Mouse (Mus musculus): ENCODE data around the gene Rab37. TPM values are rescaled to one million over a fixed set of nuclear protein-coding genes. Genes with fewer than 3 reads are reported as not detected.

The Rab37 gene
- polyA plus RNA-seq, 1 experiment: 0.99 TPM

GRCm38 (mm10) chr11:115129508-115130126 is 38.4 kb downstream of the Rab37 start:
- Histone ChIP-seq H3K9ac (ENCODE audit: low read depth, poor library complexity, severe bottlenecking) (no peak overlapping the region), H3K36me3 (ENCODE audit: control insufficient read depth, insufficient read depth, low read length, poor library complexity, severe bottlenecking) (no peaks in the 10 kb centered on the region), H3K4me3 (ENCODE audit: low read depth, low read length) (no peak overlapping the region), H3K9me3 (replicated peaks; ENCODE audit: control insufficient read depth, insufficient read depth, low read length, poor library complexity, severe bottlenecking) (no peaks in the 10 kb centered on the region), H3K27ac (ENCODE audit: insufficient read depth, low read length) (no peak overlapping the region), H3K27me3 (ENCODE audit: control insufficient read depth, insufficient read depth, low read length, poor library complexity, severe bottlenecking) (no peaks in the 10 kb centered on the region), H3K4me1 (ENCODE audit: control insufficient read depth, insufficient read depth, low read length) (no peaks in the 10 kb centered on the region)
- no peak for TF ChIP-seq EP300 (IDR thresholded peaks at IDR 0.05; ENCODE audit: insufficient read depth, low read depth, low read length)
- no peak for TF ChIP-seq CTCF (IDR thresholded peaks at IDR 0.05; ENCODE audit: low read depth, low read length)
- TF ChIP-seq POLR2A (IDR thresholded peaks at IDR 0.05; ENCODE audit: insufficient read depth, low read length): no peak

- no peaks in the 10 kb centered on the region for H3K9me3 ChIP-seq (replicated peaks; ENCODE audit: control insufficient read depth, insufficient read depth, low read length, poor library complexity, severe bottlenecking)
- no peaks in the 10 kb centered on the region for H3K27me3 ChIP-seq (ENCODE audit: control insufficient read depth, insufficient read depth, low read length, poor library complexity, severe bottlenecking)
- H3K9ac ChIP-seq (ENCODE audit: low read depth, poor library complexity, severe bottlenecking): no peak overlapping the region
- TF ChIP-seq EP300 (IDR thresholded peaks at IDR 0.05; ENCODE audit: insufficient read depth, low read depth, low read length): no peak
- no peaks in the 10 kb centered on the region for H3K4me1 ChIP-seq (ENCODE audit: control insufficient read depth, insufficient read depth, low read length)
- H3K27ac ChIP-seq (ENCODE audit: insufficient read depth, low read length): no peak overlapping the region
- H3K36me3 ChIP-seq (ENCODE audit: control insufficient read depth, insufficient read depth, low read length, poor library complexity, severe bottlenecking): no peaks in the 10 kb centered on the region
- H3K4me3 ChIP-seq (ENCODE audit: low read depth, low read length): no peak overlapping the region
These were observed 40.6 kb downstream of the Rab37 start for GRCm38 (mm10) chr11:115131768-115132381.

- no peaks in the 10 kb centered on the region for H3K4me1 ChIP-seq (ENCODE audit: control insufficient read depth, insufficient read depth, low read length)
- TF ChIP-seq EP300 (IDR thresholded peaks at IDR 0.05; ENCODE audit: insufficient read depth, low read depth, low read length): no peak
- TF ChIP-seq CTCF (IDR thresholded peaks at IDR 0.05; ENCODE audit: low read depth, low read length): no peak
- no peak for TF ChIP-seq POLR2A (IDR thresholded peaks at IDR 0.05; ENCODE audit: insufficient read depth, low read length)
- no peak within 1 kb of the TSS for H3K4me3 ChIP-seq (ENCODE audit: low read depth, low read length)
- H3K36me3 ChIP-seq (ENCODE audit: control insufficient read depth, insufficient read depth, low read length, poor library complexity, severe bottlenecking): no peaks in the 10 kb centered on the region
- no peak within 1 kb of the TSS for H3K27ac ChIP-seq (ENCODE audit: insufficient read depth, low read length)
- no peaks in the 10 kb centered on the region for H3K9me3 ChIP-seq (replicated peaks; ENCODE audit: control insufficient read depth, insufficient read depth, low read length, poor library complexity, severe bottlenecking)
- no peaks in the 10 kb centered on the region for H3K27me3 ChIP-seq (ENCODE audit: control insufficient read depth, insufficient read depth, low read length, poor library complexity, severe bottlenecking)
- H3K9ac ChIP-seq (ENCODE audit: low read depth, poor library complexity, severe bottlenecking): no peak within 1 kb of the TSS
These were observed 42.6 kb downstream of the Rab37 start, which contains the start of gene Cd300lf for GRCm38 (mm10) chr11:115133800-115134199. TSS of gene Cd300lf (minus strand) at chr11:115133992.

- TF ChIP-seq EP300 (IDR thresholded peaks at IDR 0.05; ENCODE audit: insufficient read depth, low read depth, low read length): no peak
- no peak for TF ChIP-seq CTCF (IDR thresholded peaks at IDR 0.05; ENCODE audit: low read depth, low read length)
- TF ChIP-seq POLR2A (IDR thresholded peaks at IDR 0.05; ENCODE audit: insufficient read depth, low read length): no peak
- no peaks in the 10 kb centered on the region for H3K27me3 ChIP-seq (ENCODE audit: control insufficient read depth, insufficient read depth, low read length, poor library complexity, severe bottlenecking)
- H3K4me1 ChIP-seq (ENCODE audit: control insufficient read depth, insufficient read depth, low read length): no peaks in the 10 kb centered on the region
- no peak overlapping the region for H3K27ac ChIP-seq (ENCODE audit: insufficient read depth, low read length)
- no peaks in the 10 kb centered on the region for H3K36me3 ChIP-seq (ENCODE audit: control insufficient read depth, insufficient read depth, low read length, poor library complexity, severe bottlenecking)
- H3K9ac ChIP-seq (ENCODE audit: low read depth, poor library complexity, severe bottlenecking): no peak overlapping the region
- H3K9me3 ChIP-seq (replicated peaks; ENCODE audit: control insufficient read depth, insufficient read depth, low read length, poor library complexity, severe bottlenecking): no peaks in the 10 kb centered on the region
- H3K4me3 ChIP-seq (ENCODE audit: low read depth, low read length): no peak overlapping the region
These were observed 47.5 kb downstream of the Rab37 start for GRCm38 (mm10) chr11:115138597-115139262.

- Histone ChIP-seq H3K36me3 (ENCODE audit: control insufficient read depth, insufficient read depth, low read length, poor library complexity, severe bottlenecking) (no peaks in the 10 kb centered on the region), H3K4me3 (ENCODE audit: low read depth, low read length) (no peak overlapping the region), H3K9me3 (replicated peaks; ENCODE audit: control insufficient read depth, insufficient read depth, low read length, poor library complexity, severe bottlenecking) (no peaks in the 10 kb centered on the region), H3K9ac (ENCODE audit: low read depth, poor library complexity, severe bottlenecking) (no peak overlapping the region), H3K27me3 (ENCODE audit: control insufficient read depth, insufficient read depth, low read length, poor library complexity, severe bottlenecking) (no peaks in the 10 kb centered on the region), H3K27ac (ENCODE audit: insufficient read depth, low read length) (no peak overlapping the region), H3K4me1 (ENCODE audit: control insufficient read depth, insufficient read depth, low read length) (no peaks in the 10 kb centered on the region)
- no peak for TF ChIP-seq POLR2A (IDR thresholded peaks at IDR 0.05; ENCODE audit: insufficient read depth, low read length)
- no peak for TF ChIP-seq CTCF (IDR thresholded peaks at IDR 0.05; ENCODE audit: low read depth, low read length)
- TF ChIP-seq EP300 (IDR thresholded peaks at IDR 0.05; ENCODE audit: insufficient read depth, low read depth, low read length): no peak
These were observed 50.7 kb downstream of the Rab37 start for GRCm38 (mm10) chr11:115141970-115142369.

GRCm38 (mm10) chr11:115147813-115148212 is 56.6 kb downstream of the Rab37 start:
- Histone ChIP-seq H3K4me1 (ENCODE audit: control insufficient read depth, insufficient read depth, low read length) (no peaks in the 10 kb centered on the region), H3K36me3 (ENCODE audit: control insufficient read depth, insufficient read depth, low read length, poor library complexity, severe bottlenecking) (no peaks in the 10 kb centered on the region), H3K9me3 (replicated peaks; ENCODE audit: control insufficient read depth, insufficient read depth, low read length, poor library complexity, severe bottlenecking) (no peaks in the 10 kb centered on the region), H3K9ac (ENCODE audit: low read depth, poor library complexity, severe bottlenecking) (no peak overlapping the region), H3K4me3 (ENCODE audit: low read depth, low read length) (no peak overlapping the region), H3K27me3 (ENCODE audit: control insufficient read depth, insufficient read depth, low read length, poor library complexity, severe bottlenecking) (no peaks in the 10 kb centered on the region), H3K27ac (ENCODE audit: insufficient read depth, low read length) (no peak overlapping the region)
- TF ChIP-seq EP300 (IDR thresholded peaks at IDR 0.05; ENCODE audit: insufficient read depth, low read depth, low read length): no peak
- no peak for TF ChIP-seq CTCF (IDR thresholded peaks at IDR 0.05; ENCODE audit: low read depth, low read length)
- TF ChIP-seq POLR2A (IDR thresholded peaks at IDR 0.05; ENCODE audit: insufficient read depth, low read length): no peak
